Mouse (Mus musculus): ENCODE results near the gene Tbx21.

- no peak for TF ChIP-seq CTCF (IDR thresholded peaks at IDR 0.05; ENCODE audit: control insufficient read depth, insufficient read depth, insufficient replicate concordance, low read depth, low read length)
- peak; percentile 62; the same call in 1 of the 2 replicates for TF ChIP-seq POLR2A (IDR thresholded peaks at IDR 0.05; ENCODE audit: control insufficient read depth, low read depth, low read length)
Observed at GRCm38 (mm10) chr11:97048090-97048650, 67.0 kb downstream of the Tbx21 start.
